Mouse (Mus musculus) G1E (cell line): ENCODE measurements around the gene Wdr63.

Experiments used
- CTCF ChIP-seq: IDR thresholded peaks from 2 replicates; pipeline ENCODE4 v1.5.1; 2012; ENCODE audit warnings: low read depth, low read length, inconsistent platforms, mixed read lengths
- GATA1 ChIP-seq: IDR thresholded peaks from 2 replicates; pipeline ENCODE4 v1.6.1; 2012; ENCODE audit warnings: borderline replicate concordance, low read length, inconsistent platforms, mixed read lengths
- POLR2AphosphoS5 ChIP-seq: IDR thresholded peaks from 2 replicates; pipeline ENCODE4 v1.6.1; 2012; ENCODE audit warnings: low read depth, low read length, inconsistent platforms; ENCODE audit not compliant: insufficient replicate concordance

DNA sequence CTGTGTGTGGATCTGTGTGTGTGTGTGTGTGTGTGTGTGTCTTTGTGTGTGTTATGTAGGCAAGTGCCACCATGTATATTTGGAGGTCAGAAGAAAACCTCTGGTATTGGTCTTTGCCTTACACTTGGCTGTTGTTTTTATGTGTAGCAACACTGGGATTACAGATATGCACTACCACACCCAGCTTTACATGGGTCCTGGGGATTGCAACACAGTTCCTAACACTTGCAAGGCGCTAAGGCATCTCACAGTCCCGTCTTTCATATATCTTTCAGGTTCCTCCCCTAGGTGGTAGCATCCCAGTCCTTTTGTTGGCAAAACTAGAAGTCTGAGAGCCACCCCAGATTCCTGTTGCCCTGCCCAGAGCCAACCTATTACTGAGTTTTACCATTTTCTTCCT is 1.0 kb upstream of the Wdr63 start:
- TF ChIP-seq CTCF (no peak), POLR2AphosphoS5 (no peak), GATA1 (no peak)
